Mouse (Mus musculus) embryonic fibroblast, embryonic 13.5 days (primary cell): Measurements from ENCODE around the gene Mmp11.

Experiments used
- CTCF ChIP-seq: IDR thresholded peaks from 2 replicates; pipeline ENCODE4 v1.5.1; 2011; ENCODE audit warnings: mild to moderate bottlenecking, control low read depth, low read length, moderate library complexity, borderline replicate concordance; ENCODE audit not compliant: insufficient read depth
- POLR2A ChIP-seq: IDR thresholded peaks from 2 replicates; pipeline ENCODE4 v1.6.1; 2011; ENCODE audit warnings: low read depth, mild to moderate bottlenecking, control low read depth, low read length, moderate library complexity

DNA sequence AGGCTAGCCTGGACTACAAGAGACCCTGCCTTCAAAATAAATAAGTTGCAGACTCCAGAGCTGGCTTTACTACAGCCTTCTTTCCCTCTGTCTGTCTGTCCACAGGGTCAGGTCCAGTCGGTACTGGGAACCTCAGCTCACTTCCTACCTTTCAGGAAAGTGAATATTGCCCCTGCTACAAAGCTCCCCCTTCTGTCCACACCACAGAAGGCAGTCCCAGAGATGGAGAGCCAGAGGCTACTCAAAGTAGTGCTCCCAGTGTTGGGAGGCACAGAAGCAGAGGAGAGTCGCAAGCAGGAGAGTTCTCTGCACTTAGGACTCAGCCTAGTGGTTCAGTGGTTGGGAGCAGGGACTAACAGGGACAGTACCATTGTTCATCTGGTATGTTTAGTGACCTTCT is 12.0 kb downstream of the Mmp11 start:
- TF ChIP-seq CTCF (no peak), POLR2A (no peak)
